Mouse (Mus musculus): ENCODE data around the gene Orc1. TPM values are rescaled to one million over a fixed set of nuclear protein-coding genes. Genes with fewer than 3 reads are reported as not detected.

Orc1 gene
- polyA plus RNA-seq, 1 experiment from 2014 or later = 21.5 TPM

DNA sequence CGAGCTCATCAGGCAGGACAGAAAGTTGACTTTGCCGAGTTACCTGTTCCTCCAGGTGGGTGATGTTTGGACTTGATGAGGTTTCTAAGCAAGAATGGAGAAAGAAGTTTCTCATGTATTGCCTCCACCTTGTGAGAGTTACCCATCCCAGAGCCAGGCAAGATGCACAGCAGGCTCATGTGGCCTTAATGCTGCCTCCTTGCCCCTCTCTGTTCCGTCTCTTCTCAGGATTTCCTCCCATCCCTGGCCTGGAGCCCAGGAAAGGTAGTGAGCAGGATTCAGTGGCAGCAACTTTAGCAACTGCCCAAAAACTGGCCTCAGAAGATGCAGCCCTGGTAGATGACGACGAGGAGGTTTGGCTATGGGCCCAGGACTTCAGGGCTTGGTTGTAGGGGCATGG lies 47.8 kb downstream of the Orc1 start:
- Histone ChIP-seq H3K4me1 (ENCODE audit: control insufficient read depth, insufficient read depth, low read length) (no peaks in the 10 kb centered on the region), H3K4me2 (ENCODE audit: low read depth, severe bottlenecking) (no peak overlapping the region), H3K27ac (replicated peaks; ENCODE audit: low read depth, low read length) (no peak overlapping the region), H3K4me3 (ENCODE audit: low read depth, low read length) (no peak overlapping the region), H3K36me3 (ENCODE audit: control insufficient read depth, insufficient read depth, low read length) (peaks cover 36% of the 10 kb centered on the region), H3K9me3 (ENCODE audit: control insufficient read depth, low read length) (no peaks in the 10 kb centered on the region), H3K27me3 (ENCODE audit: control insufficient read depth, insufficient read depth, low read length) (no peaks in the 10 kb centered on the region), H3K9ac (ENCODE audit: low read length) (no peak overlapping the region)
- DNase-seq (ENCODE audit: low spot score) (no peak), ATAC-seq (ENCODE audit: insufficient number of reproducible peaks, low FRiP score, low TSS enrichment, low read depth) (no peak)
- 89% methylated on average over 5 of the region's 5 CpGs for WGBS

DNA sequence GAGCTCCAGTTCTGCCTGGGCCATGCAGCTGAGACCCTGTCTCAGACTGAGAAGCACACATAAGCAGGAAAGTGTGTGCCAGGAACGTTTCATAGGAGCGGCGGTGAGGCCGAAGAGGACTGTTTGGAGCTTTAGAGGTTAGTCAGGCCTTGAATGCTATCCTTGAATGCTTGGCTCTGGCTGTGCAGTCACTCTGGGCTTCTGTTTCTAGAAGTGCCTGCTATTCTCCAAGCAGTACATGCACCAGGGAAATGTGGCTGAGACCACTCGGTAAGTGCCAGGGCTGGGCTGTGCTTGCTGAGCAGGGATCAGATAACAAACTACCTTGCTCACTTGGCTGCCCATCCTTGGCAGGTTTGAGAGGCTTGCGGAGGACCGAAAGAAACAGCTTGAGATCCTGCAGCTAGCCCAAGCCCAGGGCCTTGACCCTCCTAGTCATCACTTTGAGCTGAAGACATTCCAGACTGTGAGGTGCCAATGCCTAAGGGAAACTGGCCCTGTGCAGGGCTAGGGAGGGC lies 50.2 kb downstream of the Orc1 start:
- no peak overlapping the region for H3K27ac ChIP-seq (replicated peaks; ENCODE audit: low read depth, low read length)
- ATAC-seq (ENCODE audit: insufficient number of reproducible peaks, low FRiP score, low TSS enrichment, low read depth) (no peak), DNase-seq (ENCODE audit: low spot score) (no peak)
- peaks cover 36% of the 10 kb centered on the region for H3K36me3 ChIP-seq (ENCODE audit: control insufficient read depth, insufficient read depth, low read length)
- WGBS = 90% methylated on average over 7 of the region's 7 CpGs
- H3K27me3 ChIP-seq (ENCODE audit: control insufficient read depth, insufficient read depth, low read length) = no peaks in the 10 kb centered on the region
- H3K4me3 ChIP-seq (ENCODE audit: low read depth, low read length) = no peak overlapping the region
- no peaks in the 10 kb centered on the region for H3K4me1 ChIP-seq (ENCODE audit: control insufficient read depth, insufficient read depth, low read length)
- H3K4me2 ChIP-seq (ENCODE audit: low read depth, severe bottlenecking) = no peak overlapping the region
- no peaks in the 10 kb centered on the region for H3K9me3 ChIP-seq (ENCODE audit: control insufficient read depth, low read length)
- no peak overlapping the region for H3K9ac ChIP-seq (ENCODE audit: low read length)

DNA sequence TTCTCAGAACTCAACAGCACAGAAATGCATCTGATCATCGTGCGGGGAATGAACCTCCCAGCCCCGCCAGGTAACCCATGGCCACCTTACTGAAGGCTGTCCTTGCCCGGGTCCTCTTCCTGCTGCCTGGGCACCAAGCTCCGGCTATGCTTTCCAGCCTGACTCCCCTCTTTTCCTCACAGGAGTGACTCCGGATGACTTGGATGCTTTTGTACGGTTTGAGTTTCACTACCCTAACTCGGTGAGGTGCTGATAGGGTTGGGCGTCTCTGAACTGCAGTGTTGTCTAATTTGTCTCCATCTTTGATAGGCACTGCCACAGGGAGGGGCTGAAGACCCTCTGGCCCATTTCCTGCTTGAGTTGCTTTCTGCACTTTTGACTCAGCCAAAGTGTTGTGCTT lies 50.9 kb downstream of the Orc1 start:
- Histone ChIP-seq H3K9me3 (ENCODE audit: control insufficient read depth, low read length) (no peaks in the 10 kb centered on the region), H3K4me3 (ENCODE audit: low read depth, low read length) (no peak overlapping the region), H3K9ac (ENCODE audit: low read length) (no peak overlapping the region), H3K36me3 (ENCODE audit: control insufficient read depth, insufficient read depth, low read length) (peaks cover 38% of the 10 kb centered on the region), H3K4me2 (ENCODE audit: low read depth, severe bottlenecking) (no peak overlapping the region), H3K27me3 (ENCODE audit: control insufficient read depth, insufficient read depth, low read length) (no peaks in the 10 kb centered on the region), H3K4me1 (ENCODE audit: control insufficient read depth, insufficient read depth, low read length) (no peaks in the 10 kb centered on the region), H3K27ac (replicated peaks; ENCODE audit: low read depth, low read length) (no peak overlapping the region)
- WGBS = 94% methylated on average over 9 of the region's 9 CpGs
- no peak for ATAC-seq (ENCODE audit: insufficient number of reproducible peaks, low FRiP score, low TSS enrichment, low read depth)
- DNase-seq (ENCODE audit: low spot score) = no peak

DNA sequence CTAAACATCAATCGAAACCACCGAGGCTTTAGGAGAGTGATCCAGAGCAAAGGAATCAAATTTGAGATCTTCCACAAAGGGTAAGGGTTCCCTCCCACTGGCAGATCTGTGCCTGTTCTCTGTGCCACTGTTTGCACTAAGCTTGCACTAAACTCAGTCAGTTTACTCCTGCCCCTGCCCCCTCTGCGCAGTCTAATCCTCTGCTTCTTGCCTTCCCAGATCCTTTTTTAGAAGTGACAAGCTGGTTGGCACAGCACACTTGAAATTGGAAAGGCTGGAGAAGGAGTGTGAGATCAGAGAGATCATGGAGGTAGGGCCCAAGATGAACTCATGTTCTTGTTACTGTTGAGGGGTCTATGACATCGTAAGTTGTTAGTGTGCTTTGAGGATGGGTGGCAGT lies 52.4 kb downstream of the Orc1 start:
- Histone ChIP-seq H3K4me1 (ENCODE audit: control insufficient read depth, insufficient read depth, low read length) (no peaks in the 10 kb centered on the region), H3K9me3 (ENCODE audit: control insufficient read depth, low read length) (no peaks in the 10 kb centered on the region), H3K4me3 (ENCODE audit: low read depth, low read length) (no peak overlapping the region), H3K4me2 (ENCODE audit: low read depth, severe bottlenecking) (no peak overlapping the region), H3K27ac (replicated peaks; ENCODE audit: low read depth, low read length) (no peak overlapping the region), H3K36me3 (ENCODE audit: control insufficient read depth, insufficient read depth, low read length) (peaks cover 32% of the 10 kb centered on the region), H3K9ac (ENCODE audit: low read length) (no peak overlapping the region), H3K27me3 (ENCODE audit: control insufficient read depth, insufficient read depth, low read length) (no peaks in the 10 kb centered on the region)
- 95% methylated on average over 4 of the region's 4 CpGs for WGBS
- DNase-seq (ENCODE audit: low spot score) = no peak
- no peak for ATAC-seq (ENCODE audit: insufficient number of reproducible peaks, low FRiP score, low TSS enrichment, low read depth)

DNA sequence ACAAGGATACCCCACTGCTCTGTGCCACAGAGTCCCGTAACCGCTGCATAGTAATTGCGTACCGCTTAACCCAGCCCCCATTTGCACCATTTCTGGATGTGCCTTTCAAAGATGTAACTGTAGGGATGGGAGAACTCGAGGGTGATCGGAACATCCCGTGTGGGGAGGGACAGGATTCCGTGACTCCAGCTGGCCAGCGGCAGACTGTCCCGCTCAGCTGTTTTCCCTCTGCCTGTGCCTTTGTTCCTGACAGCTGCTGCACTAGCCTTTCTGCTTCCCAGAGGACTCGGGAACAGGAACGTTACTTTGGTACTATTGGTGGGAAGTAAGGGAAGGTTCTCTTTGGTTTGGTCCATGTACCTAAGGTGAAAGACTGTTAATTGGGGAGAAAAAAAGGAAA lies 54.5 kb downstream of the Orc1 start:
- ATAC-seq (ENCODE audit: insufficient number of reproducible peaks, low FRiP score, low TSS enrichment, low read depth) (no peak), DNase-seq (ENCODE audit: low spot score) (no peak)
- no peaks in the 10 kb centered on the region for H3K4me1 ChIP-seq (ENCODE audit: control insufficient read depth, insufficient read depth, low read length)
- no peak overlapping the region for H3K4me3 ChIP-seq (ENCODE audit: low read depth, low read length)
- WGBS = 93% methylated on average over 12 of the region's 12 CpGs
- H3K4me2 ChIP-seq (ENCODE audit: low read depth, severe bottlenecking) = no peak overlapping the region
- no peak overlapping the region for H3K27ac ChIP-seq (replicated peaks; ENCODE audit: low read depth, low read length)
- no peaks in the 10 kb centered on the region for H3K27me3 ChIP-seq (ENCODE audit: control insufficient read depth, insufficient read depth, low read length)
- H3K36me3 ChIP-seq (ENCODE audit: control insufficient read depth, insufficient read depth, low read length) = peaks cover 24% of the 10 kb centered on the region; the same call in 1 of the 2 replicates
- H3K9ac ChIP-seq (ENCODE audit: low read length) = no peak overlapping the region
- H3K9me3 ChIP-seq (ENCODE audit: control insufficient read depth, low read length) = no peaks in the 10 kb centered on the region

DNA sequence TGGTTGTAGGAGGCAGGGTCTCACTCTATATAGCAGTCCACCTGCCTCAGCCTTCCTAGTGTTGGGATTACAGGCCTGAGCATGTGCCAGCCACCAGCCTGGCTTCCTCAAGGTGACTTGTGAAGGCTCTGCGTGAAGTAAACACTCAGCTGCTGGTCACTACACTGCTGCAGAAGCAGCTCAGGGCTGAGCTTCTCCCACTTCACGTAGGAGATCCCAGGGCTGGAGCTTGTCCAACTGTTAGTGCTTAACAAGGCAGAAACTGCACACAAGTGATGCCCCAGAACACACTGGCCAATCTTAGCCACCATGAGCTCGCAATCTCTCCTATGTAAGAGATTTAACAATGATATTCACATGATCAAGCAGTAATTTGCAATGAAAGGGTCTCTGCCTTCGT lies 55.5 kb downstream of the Orc1 start:
- Histone ChIP-seq H3K4me1 (ENCODE audit: control insufficient read depth, insufficient read depth, low read length) (no peaks in the 10 kb centered on the region), H3K4me3 (ENCODE audit: low read depth, low read length) (no peak overlapping the region), H3K27me3 (ENCODE audit: control insufficient read depth, insufficient read depth, low read length) (no peaks in the 10 kb centered on the region), H3K36me3 (ENCODE audit: control insufficient read depth, insufficient read depth, low read length) (peaks cover 16% of the 10 kb centered on the region; the same call in 1 of the 2 replicates), H3K4me2 (ENCODE audit: low read depth, severe bottlenecking) (no peak overlapping the region), H3K27ac (replicated peaks; ENCODE audit: low read depth, low read length) (no peak overlapping the region), H3K9ac (ENCODE audit: low read length) (no peak overlapping the region), H3K9me3 (ENCODE audit: control insufficient read depth, low read length) (no peaks in the 10 kb centered on the region)
- ATAC-seq (ENCODE audit: insufficient number of reproducible peaks, low FRiP score, low TSS enrichment, low read depth) = no peak
- WGBS = 88% methylated on average over 4 of the region's 4 CpGs
- DNase-seq (ENCODE audit: low spot score) = no peak

DNA sequence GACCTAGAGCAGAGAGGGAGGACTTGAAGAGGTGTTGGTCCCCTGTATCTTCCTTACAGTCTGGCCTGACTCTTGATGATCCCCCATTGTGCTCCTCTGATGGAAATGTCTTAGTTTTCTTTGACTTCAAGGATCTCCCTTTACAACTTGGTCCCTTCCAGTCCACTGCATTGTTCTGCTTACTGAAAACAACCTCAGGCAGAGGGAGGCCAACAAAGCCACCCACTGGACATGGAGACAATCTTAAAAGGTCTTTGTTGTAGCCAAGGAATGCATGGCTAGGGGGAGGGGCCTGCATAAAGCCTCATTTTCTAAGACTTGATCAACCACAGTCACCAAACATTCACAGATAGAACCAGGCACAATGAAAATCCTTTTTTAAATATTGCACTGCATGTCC lies 55.9 kb downstream of the Orc1 start:
- no peak overlapping the region for H3K4me2 ChIP-seq (ENCODE audit: low read depth, severe bottlenecking)
- H3K4me3 ChIP-seq (ENCODE audit: low read depth, low read length) = no peak overlapping the region
- no peaks in the 10 kb centered on the region for H3K4me1 ChIP-seq (ENCODE audit: control insufficient read depth, insufficient read depth, low read length)
- ATAC-seq (ENCODE audit: insufficient number of reproducible peaks, low FRiP score, low TSS enrichment, low read depth) (no peak), DNase-seq (ENCODE audit: low spot score) (no peak)
- H3K36me3 ChIP-seq (ENCODE audit: control insufficient read depth, insufficient read depth, low read length) = peaks cover 14% of the 10 kb centered on the region; the same call in 1 of the 2 replicates
- H3K27ac ChIP-seq (replicated peaks; ENCODE audit: low read depth, low read length) = no peak overlapping the region
- H3K9ac ChIP-seq (ENCODE audit: low read length) = no peak overlapping the region
- no peaks in the 10 kb centered on the region for H3K27me3 ChIP-seq (ENCODE audit: control insufficient read depth, insufficient read depth, low read length)
- no peaks in the 10 kb centered on the region for H3K9me3 ChIP-seq (ENCODE audit: control insufficient read depth, low read length)

DNA sequence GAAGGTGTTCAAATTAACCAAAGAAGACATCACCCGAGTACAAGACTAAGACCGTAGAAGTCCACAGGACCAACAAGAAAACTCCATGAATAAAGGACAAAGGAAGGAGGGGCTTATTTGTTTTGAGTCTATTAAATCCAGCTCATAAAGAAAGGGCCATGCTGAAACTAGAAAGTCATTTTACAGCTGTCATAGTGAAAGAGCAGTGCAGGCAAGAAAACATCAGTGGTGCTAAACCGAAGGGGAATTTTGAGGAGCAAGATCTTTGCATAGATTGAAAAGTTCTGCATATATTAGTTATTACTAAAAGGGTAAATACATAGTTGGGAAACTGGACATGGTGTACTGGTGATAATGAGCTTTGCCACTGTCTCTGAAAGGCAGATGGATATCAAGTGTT lies 58.5 kb downstream of the Orc1 start:
- no peak overlapping the region for H3K4me3 ChIP-seq (ENCODE audit: low read depth, low read length)
- no peaks in the 10 kb centered on the region for H3K27me3 ChIP-seq (ENCODE audit: control insufficient read depth, insufficient read depth, low read length)
- H3K9ac ChIP-seq (ENCODE audit: low read length) = no peak overlapping the region
- WGBS = 93% methylated on average over 3 of the region's 3 CpGs
- no peaks in the 10 kb centered on the region for H3K9me3 ChIP-seq (ENCODE audit: control insufficient read depth, low read length)
- no peak for ATAC-seq (ENCODE audit: insufficient number of reproducible peaks, low FRiP score, low TSS enrichment, low read depth)
- peaks cover 10% of the 10 kb centered on the region; the same call in 1 of the 2 replicates for H3K36me3 ChIP-seq (ENCODE audit: control insufficient read depth, insufficient read depth, low read length)
- no peaks in the 10 kb centered on the region for H3K4me1 ChIP-seq (ENCODE audit: control insufficient read depth, insufficient read depth, low read length)
- no peak overlapping the region for H3K4me2 ChIP-seq (ENCODE audit: low read depth, severe bottlenecking)
- H3K27ac ChIP-seq (replicated peaks; ENCODE audit: low read depth, low read length) = no peak overlapping the region
- no peak for DNase-seq (ENCODE audit: low spot score)

DNA sequence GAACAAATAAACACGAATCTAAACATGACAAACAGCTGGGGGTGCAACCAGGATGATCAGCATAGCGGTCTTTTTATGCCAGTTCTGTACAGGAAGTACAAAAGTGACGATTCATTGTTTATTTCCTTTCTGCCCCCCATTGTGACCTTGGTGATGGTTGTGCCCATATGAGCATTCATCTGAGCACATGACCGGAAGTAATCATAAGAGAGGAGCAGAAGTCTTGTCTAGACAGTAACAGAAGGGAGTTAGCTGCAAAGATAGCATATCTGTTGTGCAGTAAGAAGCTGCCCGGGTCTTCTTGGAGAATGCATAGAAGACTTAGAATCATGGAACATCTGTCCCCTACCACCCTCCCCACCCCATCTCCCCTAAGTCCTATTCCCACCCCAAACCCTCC lies 59.5 kb downstream of the Orc1 start:
- 90% methylated on average over 5 of the region's 5 CpGs for WGBS
- H3K9me3 ChIP-seq (ENCODE audit: control insufficient read depth, low read length) = no peaks in the 10 kb centered on the region
- ATAC-seq (ENCODE audit: insufficient number of reproducible peaks, low FRiP score, low TSS enrichment, low read depth) = no peak

More for the DNA sequence above, 59.5 kb downstream of the Orc1 start:
- Histone ChIP-seq H3K4me1 (ENCODE audit: control insufficient read depth, insufficient read depth, low read length) (no peaks in the 10 kb centered on the region), H3K4me3 (ENCODE audit: low read depth, low read length) (no peak overlapping the region), H3K9ac (ENCODE audit: low read length) (no peak overlapping the region), H3K27me3 (ENCODE audit: control insufficient read depth, insufficient read depth, low read length) (no peaks in the 10 kb centered on the region), H3K36me3 (ENCODE audit: control insufficient read depth, insufficient read depth, low read length) (peaks cover 12% of the 10 kb centered on the region; the same call in 1 of the 2 replicates), H3K4me2 (ENCODE audit: low read depth, severe bottlenecking) (no peak overlapping the region), H3K27ac (replicated peaks; ENCODE audit: low read depth, low read length) (no peak overlapping the region)
- no peak for DNase-seq (ENCODE audit: low spot score)
